Mouse (Mus musculus): ENCODE measurements at regions not wholly inside any gene's neighbourhood (a gene's known extent, or its start where the extent isn't known, plus 50 kb on each side); places are given as distances from the start of the nearest gene placed in this dataset.

GRCm38 (mm10) chr5:75762374-75762773 lies 187.7 kb downstream of the Kit start:
- Histone ChIP-seq H3K4me2 (no peak overlapping the region), H3K27ac (ENCODE audit: low read depth) (no peak overlapping the region)
- 56% methylated on average over 6 of the region's 6 CpGs for WGBS

GRCm38 (mm10) chr5:75761459-75762310 lies 187.0 kb downstream of the Kit start:
- Histone ChIP-seq H3K4me1 (ENCODE audit: insufficient read depth) (no peaks in the 10 kb centered on the region), H3K27ac (ENCODE audit: low read depth) (no peak overlapping the region), H3K4me2 (no peak overlapping the region), H3K9ac (no peak overlapping the region), H3K27me3 (ENCODE audit: insufficient read depth, low read length) (no peaks in the 10 kb centered on the region), H3K9me3 (ENCODE audit: low read depth, low read length) (no peaks in the 10 kb centered on the region), H3K36me3 (ENCODE audit: insufficient read depth) (no peaks in the 10 kb centered on the region), H3K4me3 (ENCODE audit: low read depth, low read length) (no peak overlapping the region)
- WGBS, result 53% methylated on average over 11 of the region's 11 CpGs
- peak; percentile 35; the same call in 1 of the 2 replicates for ATAC-seq (ENCODE audit: insufficient read depth)
- no peak for TF ChIP-seq CTCF (IDR thresholded peaks at IDR 0.05; ENCODE audit: low read depth)
- no peak for DNase-seq

More at GRCm38 (mm10) chr5:75762374-75762773, 187.7 kb downstream of the Kit start:
- Histone ChIP-seq H3K36me3 (ENCODE audit: insufficient read depth) (no peaks in the 10 kb centered on the region), H3K4me3 (ENCODE audit: low read depth, low read length) (no peak overlapping the region), H3K4me1 (ENCODE audit: insufficient read depth) (no peaks in the 10 kb centered on the region), H3K9ac (no peak overlapping the region), H3K27me3 (ENCODE audit: insufficient read depth, low read length) (no peaks in the 10 kb centered on the region), H3K9me3 (ENCODE audit: low read depth, low read length) (no peaks in the 10 kb centered on the region)
- DNase-seq, result no peak
- TF ChIP-seq CTCF (IDR thresholded peaks at IDR 0.05; ENCODE audit: low read depth), result no peak
- ATAC-seq (ENCODE audit: insufficient read depth), result no peak

GRCm38 (mm10) chr5:75756168-75756567 lies 181.5 kb downstream of the Kit start:
- Histone ChIP-seq H3K4me1 (ENCODE audit: insufficient read depth) (no peaks in the 10 kb centered on the region), H3K4me2 (no peak overlapping the region), H3K36me3 (ENCODE audit: insufficient read depth) (no peaks in the 10 kb centered on the region), H3K9ac (no peak overlapping the region), H3K27me3 (ENCODE audit: insufficient read depth, low read length) (no peaks in the 10 kb centered on the region), H3K27ac (ENCODE audit: low read depth) (no peak overlapping the region), H3K4me3 (ENCODE audit: low read depth, low read length) (no peak overlapping the region), H3K9me3 (ENCODE audit: low read depth, low read length) (no peaks in the 10 kb centered on the region)
- WGBS, result 52% methylated on average over 7 of the region's 7 CpGs
- ATAC-seq (ENCODE audit: insufficient read depth), result no peak
- TF ChIP-seq CTCF (IDR thresholded peaks at IDR 0.05; ENCODE audit: low read depth), result no peak
- no peak for DNase-seq

- ATAC-seq (ENCODE audit: insufficient read depth) (no peak), DNase-seq (no peak)
- TF ChIP-seq CTCF (IDR thresholded peaks at IDR 0.05; ENCODE audit: low read depth), result no peak
- Histone ChIP-seq H3K4me3 (ENCODE audit: low read depth, low read length) (no peak overlapping the region), H3K27ac (ENCODE audit: low read depth) (no peak overlapping the region), H3K9me3 (ENCODE audit: low read depth, low read length) (no peaks in the 10 kb centered on the region), H3K27me3 (ENCODE audit: insufficient read depth, low read length) (no peaks in the 10 kb centered on the region), H3K4me2 (no peak overlapping the region), H3K4me1 (ENCODE audit: insufficient read depth) (no peaks in the 10 kb centered on the region), H3K9ac (no peak overlapping the region), H3K36me3 (ENCODE audit: insufficient read depth) (no peaks in the 10 kb centered on the region)
- WGBS, result 64% methylated on average over 7 of the region's 7 CpGs
These were observed 179.6 kb downstream of the Kit start for GRCm38 (mm10) chr5:75754356-75754755.

GRCm38 (mm10) chr5:75745311-75745710 lies 170.6 kb downstream of the Kit start:
- no peaks in the 10 kb centered on the region for H3K36me3 ChIP-seq (ENCODE audit: insufficient read depth)
- no peak for DNase-seq
- TF ChIP-seq CTCF (IDR thresholded peaks at IDR 0.05; ENCODE audit: low read depth), result no peak
- H3K9ac ChIP-seq, result no peak overlapping the region
- H3K9me3 ChIP-seq (ENCODE audit: low read depth, low read length), result no peaks in the 10 kb centered on the region
- no peak overlapping the region for H3K27ac ChIP-seq (ENCODE audit: low read depth)
- no peak overlapping the region for H3K4me3 ChIP-seq (ENCODE audit: low read depth, low read length)
- WGBS, result 60% methylated on average over 9 of the region's 9 CpGs
- H3K4me1 ChIP-seq (ENCODE audit: insufficient read depth), result no peaks in the 10 kb centered on the region
- H3K4me2 ChIP-seq, result no peak overlapping the region
- ATAC-seq (ENCODE audit: insufficient read depth), result no peak
- no peaks in the 10 kb centered on the region for H3K27me3 ChIP-seq (ENCODE audit: insufficient read depth, low read length)

- ATAC-seq (ENCODE audit: insufficient read depth), result no peak
- 16% methylated on average over 6 of the region's 6 CpGs for WGBS
- H3K4me2 ChIP-seq, result no peak overlapping the region
These were observed 169.8 kb downstream of the Kit start for GRCm38 (mm10) chr5:75744475-75745045.

GRCm38 (mm10) chr5:75739336-75739735 lies 164.6 kb downstream of the Kit start:
- no peak overlapping the region for H3K27ac ChIP-seq (ENCODE audit: low read depth)
- no peaks in the 10 kb centered on the region for H3K9me3 ChIP-seq (ENCODE audit: low read depth, low read length)
- H3K27me3 ChIP-seq (ENCODE audit: insufficient read depth, low read length), result no peaks in the 10 kb centered on the region
- no peaks in the 10 kb centered on the region for H3K36me3 ChIP-seq (ENCODE audit: insufficient read depth)
- ATAC-seq (ENCODE audit: insufficient read depth) (no peak), DNase-seq (no peak)
- H3K9ac ChIP-seq, result no peak overlapping the region
- no peak for TF ChIP-seq CTCF (IDR thresholded peaks at IDR 0.05; ENCODE audit: low read depth)
- 71% methylated on average over 8 of the region's 8 CpGs for whole genome bisulfite sequencing
- H3K4me2 ChIP-seq, result no peak overlapping the region
- no peaks in the 10 kb centered on the region for H3K4me1 ChIP-seq (ENCODE audit: insufficient read depth)
- no peak overlapping the region for H3K4me3 ChIP-seq (ENCODE audit: low read depth, low read length)

More at GRCm38 (mm10) chr5:75744475-75745045, 169.8 kb downstream of the Kit start:
- TF ChIP-seq CTCF (IDR thresholded peaks at IDR 0.05; ENCODE audit: low read depth), result no peak
- no peaks in the 10 kb centered on the region for H3K9me3 ChIP-seq (ENCODE audit: low read depth, low read length)
- no peaks in the 10 kb centered on the region for H3K36me3 ChIP-seq (ENCODE audit: insufficient read depth)
- DNase-seq, result peak; percentile 23
- H3K27me3 ChIP-seq (ENCODE audit: insufficient read depth, low read length), result no peaks in the 10 kb centered on the region
- no peak overlapping the region for H3K27ac ChIP-seq (ENCODE audit: low read depth)
- no peak overlapping the region for H3K9ac ChIP-seq
- no peaks in the 10 kb centered on the region for H3K4me1 ChIP-seq (ENCODE audit: insufficient read depth)
- no peak overlapping the region for H3K4me3 ChIP-seq (ENCODE audit: low read depth, low read length)
